Mouse (Mus musculus) cortical plate, adult 2 months (tissue): ENCODE results near the gene Adat3.
"Not testable (repeated sequence)": the region's sequence is repeated elsewhere in the genome, so short reads cannot be mapped to it uniquely, and the experiment has no call there.

Source experiments
- CTCF ChIP-seq: fragments of 200-500 bp; IDR thresholded peaks from 2 replicates; pipeline ENCODE4 v1.5.1; 2011; ENCODE audit warnings: mild to moderate bottlenecking, control low read depth, low read length; ENCODE audit not compliant: insufficient read depth; ENCODE audit errors: extremely low read depth
- POLR2A ChIP-seq: fragments of 200-500 bp; IDR thresholded peaks from 2 replicates; pipeline ENCODE4 v1.6.1; 2011; ENCODE audit warnings: mild to moderate bottlenecking, low read length, control low read depth; ENCODE audit not compliant: insufficient read depth; ENCODE audit errors: extremely low read depth

DNA sequence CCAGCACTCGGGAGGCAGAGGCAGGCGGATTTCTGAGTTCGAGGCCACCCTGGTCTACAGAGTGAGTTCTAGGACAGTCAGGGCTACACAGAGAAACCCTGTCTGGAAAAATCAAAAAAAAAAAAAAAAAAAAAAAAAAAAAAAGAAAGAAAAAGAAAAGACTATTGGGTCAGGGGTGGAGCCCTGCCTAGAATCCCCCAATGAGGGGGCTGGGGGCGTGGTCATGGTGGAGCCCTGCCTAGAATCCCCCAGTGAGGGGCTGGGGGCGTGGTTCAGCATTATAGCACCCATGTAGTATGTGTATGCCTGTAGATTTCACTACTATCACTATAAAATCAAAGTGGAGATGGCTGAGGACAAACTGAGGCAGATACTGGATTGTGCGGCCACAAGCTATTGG is 47.2 kb downstream of the Adat3 start:
- TF ChIP-seq POLR2A, CTCF: not testable (repeated sequence)
